Mouse (Mus musculus) frontal cortex, postnatal 25 days (tissue): ENCODE results near the gene Tnk1.

Experiments
- DNase-seq, 2 experiments: peaks; one replicate each; pipeline ENCODE4 v3.0.0; 2022; ENCODE audit warnings: low spot score in 2 of 2

Tnk1 gene

GRCm38 (mm10) chr11:69803328-69803727 is 55.2 kb downstream of the Tnk1 start:
- no peak for DNase-seq

DNA sequence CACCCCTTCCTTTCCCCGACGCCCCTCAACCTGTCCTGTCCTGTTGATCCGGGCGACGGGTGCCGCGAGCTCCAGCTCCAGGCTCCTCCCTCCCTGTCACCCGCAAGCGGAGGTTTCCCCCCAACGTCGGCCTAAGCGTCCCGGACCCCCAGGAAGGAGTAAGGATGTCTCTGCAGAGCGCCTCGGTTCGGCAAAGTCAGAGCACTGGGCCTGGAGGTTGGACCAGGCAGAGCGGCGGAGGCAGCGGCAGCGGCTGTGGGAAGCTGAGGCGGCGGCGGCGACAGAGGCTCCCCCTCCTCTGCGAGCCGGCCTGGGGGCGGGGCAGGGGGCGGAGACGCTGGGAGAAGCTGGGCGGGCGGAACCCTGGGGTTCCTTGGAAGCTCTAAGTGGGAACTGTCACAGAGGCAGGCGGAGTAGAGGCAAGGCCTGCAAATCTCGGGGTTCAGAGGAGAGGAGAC is 55.9 kb downstream of the Tnk1 start:
- peak; percentile 54 to 60 for DNase-seq

DNA sequence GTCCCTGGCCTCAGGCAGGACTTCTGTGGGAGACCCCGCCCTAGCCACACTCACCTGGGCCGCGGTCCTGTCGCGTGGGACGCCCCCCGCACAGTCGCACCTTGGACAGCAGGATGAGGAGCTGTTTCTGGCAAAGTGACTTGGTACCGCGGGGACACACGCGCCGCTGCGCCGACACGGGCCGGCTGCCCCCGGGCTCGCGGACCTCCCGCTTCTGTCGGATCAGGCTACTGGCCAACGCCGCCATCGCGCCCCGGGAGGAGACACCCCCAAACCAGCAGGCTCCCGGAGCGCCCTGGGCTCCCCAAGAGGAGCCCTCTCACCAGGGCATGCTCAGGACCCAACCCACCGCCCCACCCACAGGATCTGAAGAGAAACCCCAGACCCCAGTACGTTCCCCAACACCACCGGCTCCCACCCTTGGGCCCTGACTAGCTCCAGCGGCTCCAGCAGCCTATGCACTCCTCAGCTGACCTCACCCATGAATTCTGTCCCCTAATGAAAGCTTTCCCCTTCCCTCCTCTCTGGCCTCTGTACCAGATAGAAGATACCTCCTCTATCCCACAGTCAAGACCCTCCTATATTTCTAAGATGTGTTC is 57.1 kb downstream of the Tnk1 start, which contains the start of gene Fgf11:
TSS of gene Fgf11 (minus strand) at position 479 of the 599 bp plus-strand sequence.
- DNase-seq = no peak
